Mouse (Mus musculus) forebrain, embryonic 13.5 days (tissue): ENCODE results near the gene Elp4. TPM values are rescaled to one million over a fixed set of nuclear protein-coding genes. Genes with fewer than 3 reads are reported as not detected.
A peak's percentile ranks its signal among the peaks of the same experiment; 100 is the strongest.

Experiments
- ATAC-seq: fragments of 200-750 bp; cut with Nextera tagmentation; 2 replicates; pipeline ENCODE4 v1.8.0; 2017
- H3K27ac ChIP-seq: fragments of 300-500 bp; sonication (generic); 2 replicates; pipeline ENCODE4 v1.5.1; 2015; ENCODE audit warnings: inconsistent platforms, mild to moderate bottlenecking, moderate library complexity
- H3K27me3 ChIP-seq: fragments of 300-500 bp; sonication (generic); 2 replicates; pipeline ENCODE4 v1.6.1; 2015; ENCODE audit warnings: mild to moderate bottlenecking, inconsistent platforms
- H3K36me3 ChIP-seq: fragments of 300-500 bp; sonication (generic); 2 replicates; pipeline ENCODE4 v1.6.1; 2015; ENCODE audit warnings: mild to moderate bottlenecking, inconsistent platforms; ENCODE audit not compliant: poor library complexity, severe bottlenecking
- H3K4me1 ChIP-seq: fragments of 300-500 bp; sonication (generic); 2 replicates; pipeline ENCODE4 v1.6.1; 2015; ENCODE audit warnings: inconsistent platforms
- H3K4me2 ChIP-seq: fragments of 300-500 bp; sonication (generic); 2 replicates; pipeline ENCODE4 v1.6.1; 2015; ENCODE audit warnings: inconsistent platforms, mild to moderate bottlenecking, moderate library complexity
- H3K4me3 ChIP-seq: fragments of 300-500 bp; sonication (generic); 2 replicates; pipeline ENCODE4 v1.5.1; 2015; ENCODE audit warnings: mild to moderate bottlenecking, inconsistent platforms
- H3K9ac ChIP-seq: fragments of 300-500 bp; sonication (generic); 2 replicates; pipeline ENCODE4 v1.6.1; 2015; ENCODE audit warnings: mild to moderate bottlenecking, inconsistent platforms
- H3K9me3 ChIP-seq: fragments of 300-500 bp; sonication (generic); replicated peaks from 2 replicates; pipeline ENCODE4 v1.6.1; 2016; ENCODE audit warnings: inconsistent platforms
- WGBS: fragments of 180-500 bp; shearing (Covaris S2); methylation state at CpG from one replicate; pipeline ENCODE4 v1.1.7; 2015; 5-methylcytosine and 5-hydroxymethylcytosine counted together
- polyA plus RNA-seq: library from polyadenylated mRNA; unstranded; fragments of >200 nt; fragmentation: Nextera tagmentation; extraction: Ambion mirVana; gene quantifications from 2 replicates; pipeline ENCODE4 v1.2.1, GENCODE M21; 2015

The Elp4 gene
- polyA plus RNA-seq, 1 experiment from 2014 or later = 52.3 TPM

GRCm38 (mm10) chr2:105664996-105665395 lies 239.4 kb downstream of the Elp4 start:
- no peak overlapping the region for H3K27ac ChIP-seq
- H3K4me2 ChIP-seq = no peak overlapping the region
- no peak for ATAC-seq
- H3K4me3 ChIP-seq = no peak overlapping the region
- H3K9me3 ChIP-seq = no peaks in the 10 kb centered on the region
- peaks cover 63% of the 10 kb centered on the region for H3K4me1 ChIP-seq
- peaks cover 90% of the 10 kb centered on the region for H3K27me3 ChIP-seq
- H3K9ac ChIP-seq = no peak overlapping the region
- WGBS = 22% methylated on average over 5 of the region's 5 CpGs
- no peaks in the 10 kb centered on the region for H3K36me3 ChIP-seq

GRCm38 (mm10) chr2:105663101-105663511 lies 241.3 kb downstream of the Elp4 start:
- Histone ChIP-seq H3K9me3 (no peaks in the 10 kb centered on the region), H3K4me3 (no peak overlapping the region), H3K27ac (no peak overlapping the region), H3K36me3 (no peaks in the 10 kb centered on the region), H3K4me1 (peaks cover 50% of the 10 kb centered on the region), H3K4me2 (no peak overlapping the region), H3K9ac (no peak overlapping the region), H3K27me3 (peaks cover 92% of the 10 kb centered on the region)
- no peak for ATAC-seq
- WGBS = 23% methylated on average over 10 of the region's 10 CpGs

- no peak overlapping the region for H3K4me3 ChIP-seq
- H3K27me3 ChIP-seq = peaks cover 87% of the 10 kb centered on the region
- 5% methylated on average over 7 of the region's 7 CpGs for WGBS
- no peak overlapping the region for H3K9ac ChIP-seq
- peaks cover 45% of the 10 kb centered on the region for H3K4me1 ChIP-seq
- no peaks in the 10 kb centered on the region for H3K36me3 ChIP-seq
- no peak for ATAC-seq
- H3K9me3 ChIP-seq = no peaks in the 10 kb centered on the region
- H3K27ac ChIP-seq = no peak overlapping the region
- peak overlapping the region; percentile 50; the same call in 1 of the 2 replicates for H3K4me2 ChIP-seq
These were observed 241.8 kb downstream of the Elp4 start for GRCm38 (mm10) chr2:105662606-105663005.

- ATAC-seq = no peak
- Histone ChIP-seq H3K4me3 (no peak overlapping the region), H3K4me1 (peaks cover 40% of the 10 kb centered on the region), H3K9ac (no peak overlapping the region), H3K4me2 (peak overlapping the region; percentile 50), H3K27me3 (peaks cover 86% of the 10 kb centered on the region), H3K9me3 (no peaks in the 10 kb centered on the region), H3K27ac (no peak overlapping the region), H3K36me3 (no peaks in the 10 kb centered on the region)
- 5% methylated on average over 16 of the region's 16 CpGs for WGBS
These were observed 242.2 kb downstream of the Elp4 start for GRCm38 (mm10) chr2:105662121-105662520.

GRCm38 (mm10) chr2:105661623-105662066 lies 242.7 kb downstream of the Elp4 start:
- H3K36me3 ChIP-seq = no peaks in the 10 kb centered on the region
- peak overlapping the region; percentile 21; the same call in 1 of the 2 replicates for H3K9ac ChIP-seq
- ATAC-seq = peak; percentile 54; the same call in 1 of the 2 replicates
- WGBS = 3% methylated on average over 18 of the region's 18 CpGs
- peak overlapping the region; percentile 50 for H3K4me2 ChIP-seq
- H3K27me3 ChIP-seq = peaks cover 86% of the 10 kb centered on the region
- no peaks in the 10 kb centered on the region for H3K9me3 ChIP-seq
- H3K27ac ChIP-seq = no peak overlapping the region
- peak overlapping the region; percentile 19; the same call in 1 of the 2 replicates for H3K4me3 ChIP-seq
- peaks cover 35% of the 10 kb centered on the region for H3K4me1 ChIP-seq

GRCm38 (mm10) chr2:105660874-105661622 lies 243.3 kb downstream of the Elp4 start:
- peaks cover 31% of the 10 kb centered on the region for H3K4me1 ChIP-seq
- no peak for ATAC-seq
- H3K4me3 ChIP-seq = peak overlapping the region; percentile 19
- no peak overlapping the region for H3K9ac ChIP-seq
- peak overlapping the region; percentile 50 for H3K4me2 ChIP-seq
- H3K27ac ChIP-seq = no peak overlapping the region
- no peaks in the 10 kb centered on the region for H3K36me3 ChIP-seq
- WGBS = 2% methylated on average over 26 of the region's 26 CpGs
- H3K9me3 ChIP-seq = no peaks in the 10 kb centered on the region
- peaks cover 85% of the 10 kb centered on the region for H3K27me3 ChIP-seq

- Histone ChIP-seq H3K27me3 (peaks cover 80% of the 10 kb centered on the region), H3K9ac (no peak overlapping the region), H3K4me3 (peak overlapping the region; percentile 19)
These were observed 244.2 kb downstream of the Elp4 start for GRCm38 (mm10) chr2:105659926-105660873.

GRCm38 (mm10) chr2:105659350-105659749 lies 245.0 kb downstream of the Elp4 start:
- peak overlapping the region; percentile 50 for H3K4me2 ChIP-seq
- H3K36me3 ChIP-seq = no peaks in the 10 kb centered on the region
- no peaks in the 10 kb centered on the region for H3K9me3 ChIP-seq
- peaks cover 73% of the 10 kb centered on the region for H3K27me3 ChIP-seq
- peak overlapping the region; percentile 26; the same call in 1 of the 2 replicates for H3K9ac ChIP-seq
- 0 out of 2 replicates have a peak, but pooled peaks have one; percentile 9 for ATAC-seq
- WGBS = 13% methylated on average over 9 of the region's 9 CpGs
- no peak overlapping the region for H3K27ac ChIP-seq
- H3K4me1 ChIP-seq = peaks cover 31% of the 10 kb centered on the region
- peak overlapping the region; percentile 19 for H3K4me3 ChIP-seq

More at GRCm38 (mm10) chr2:105659926-105660873, 244.2 kb downstream of the Elp4 start:
- Histone ChIP-seq H3K9me3 (no peaks in the 10 kb centered on the region), H3K4me2 (peak overlapping the region; percentile 50), H3K36me3 (no peaks in the 10 kb centered on the region), H3K4me1 (peaks cover 31% of the 10 kb centered on the region), H3K27ac (no peak overlapping the region)
- ATAC-seq = peak; percentile 62
- 2% methylated on average over 41 of the region's 41 CpGs for WGBS

- 91% methylated on average over 8 of the region's 8 CpGs for WGBS
- Histone ChIP-seq H3K9ac (no peak overlapping the region), H3K4me1 (peaks cover 19% of the 10 kb centered on the region), H3K36me3 (no peaks in the 10 kb centered on the region), H3K4me2 (no peak overlapping the region), H3K27ac (no peak overlapping the region), H3K27me3 (peaks cover 48% of the 10 kb centered on the region), H3K4me3 (no peak overlapping the region), H3K9me3 (no peaks in the 10 kb centered on the region)
- no peak for ATAC-seq
These were observed 247.9 kb downstream of the Elp4 start for GRCm38 (mm10) chr2:105656456-105656855.
